Mouse (Mus musculus): ENCODE data around the gene Fpr1. TPM values are rescaled to one million over a fixed set of nuclear protein-coding genes. Genes with fewer than 3 reads are reported as not detected.

Fpr1 gene
- not detected for total RNA-seq (2023)

DNA sequence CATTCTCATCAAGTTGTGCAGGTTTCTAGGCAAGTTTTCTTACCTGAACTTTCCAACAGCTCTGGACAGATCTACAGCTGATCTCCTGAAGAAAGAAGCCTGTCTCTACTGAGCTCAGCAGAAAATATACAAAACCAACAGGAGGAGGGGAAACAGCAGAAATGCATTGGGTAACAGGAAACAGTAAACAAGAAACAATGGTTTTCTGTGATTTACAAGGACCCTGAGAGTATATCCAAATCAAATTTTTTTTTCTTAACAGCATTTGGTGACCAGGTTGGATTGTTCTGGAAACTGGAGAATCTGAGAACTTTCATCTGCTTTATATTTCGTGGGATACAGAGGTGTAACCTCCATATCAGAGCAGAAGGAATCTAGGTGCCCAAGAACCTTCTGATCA, at the start of gene Fpr1:
Gene Fpr1, minus strand, starts transcription at position 101 of the 400 bp plus-strand sequence.

DNA sequence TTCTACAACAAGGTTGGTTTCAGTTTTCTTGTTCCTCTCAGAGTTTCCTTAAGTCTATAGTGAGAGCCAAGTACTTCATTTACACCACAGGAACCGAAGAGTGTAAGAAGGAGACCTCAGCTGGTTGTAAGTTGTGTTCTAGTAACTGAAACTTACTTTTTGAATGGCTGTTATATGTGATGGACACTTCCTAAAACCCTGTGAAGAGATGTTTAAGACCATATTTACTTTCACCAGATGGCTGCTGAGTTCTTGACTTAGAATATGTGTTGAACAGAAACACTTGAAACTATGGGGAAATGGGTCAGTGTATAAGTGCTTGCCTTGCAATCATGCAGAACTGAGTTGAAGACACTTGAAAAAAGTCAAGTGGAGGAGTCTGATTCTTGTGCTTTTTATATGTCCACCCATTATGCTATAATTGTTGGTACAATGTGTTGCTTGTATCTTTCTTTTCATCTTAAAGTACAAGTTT, 4.1 kb upstream of the Fpr1 start, which contains the start of the genes Fpr2 and Fpr3:
Gene Fpr2, plus strand, starts transcription at position 51 of the 475 bp plus-strand sequence.
Gene Fpr3, plus strand, starts transcription at position 79 of the 475 bp plus-strand sequence.

DNA sequence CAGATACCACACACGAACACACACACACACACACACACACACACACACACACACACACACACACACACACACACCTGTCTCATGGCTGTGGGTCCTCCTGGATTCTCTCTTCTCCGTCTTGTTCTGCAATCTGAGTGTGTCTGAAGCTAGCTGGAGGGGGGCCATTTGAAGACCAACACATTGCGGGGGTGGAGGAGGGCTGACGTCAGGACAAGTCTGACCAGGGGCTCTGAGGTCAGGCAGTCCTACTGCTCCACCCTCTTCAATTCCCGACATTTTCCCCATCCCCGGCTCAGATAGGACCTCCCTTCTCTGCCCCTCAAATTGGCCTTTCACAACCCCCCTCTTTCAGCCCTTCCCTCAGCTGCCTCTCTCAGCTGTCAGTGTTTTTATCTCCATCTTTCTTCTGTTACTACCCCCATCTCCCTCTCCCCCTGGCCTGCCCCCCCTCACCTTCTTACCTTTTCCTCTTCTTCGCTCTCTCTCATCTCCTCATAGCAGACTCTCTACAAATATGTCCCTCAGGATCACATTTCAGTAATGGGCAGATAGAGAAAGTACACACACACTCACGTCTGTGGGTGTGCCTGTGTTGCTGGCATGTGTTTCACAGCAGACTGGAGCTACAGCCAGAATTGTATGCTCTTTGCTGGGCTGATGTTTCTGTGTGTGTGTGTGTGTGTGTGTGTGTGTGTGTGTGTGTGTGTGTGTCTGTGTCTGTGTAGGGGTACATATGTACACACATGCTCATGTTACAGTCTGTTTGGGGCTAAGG, 28.5 kb downstream of the Fpr1 start, which contains the start of gene Has1:
Gene Has1, minus strand, starts transcription at position 142 of the 775 bp plus-strand sequence.

GRCm38 (mm10) chr17:17826751-17827657, 56.7 kb downstream of the Fpr1 start, which contains the start of gene Spaca6:
Spaca6 (plus strand) TSS chr17:17827158.

Other genes with a start within 250 kb of the Fpr1 start
- gene Vmn2r90, start 180.2 kb downstream of the Fpr1 start, total RNA-seq (2023) = not detected
- 1 to 10 TPM; 1.9 to 2.4 TPM for gene Spaca6, start 56.8 kb downstream of the Fpr1 start, total RNA-seq (2023)
- gene Has1, start 28.7 kb downstream of the Fpr1 start, total RNA-seq (2023) = not detected
- gene Fpr2, start 3.9 kb upstream of the Fpr1 start, total RNA-seq (2023) = under 1 TPM; 0.76 to 0.86 TPM
- not detected for gene Fpr3, start 3.9 kb upstream of the Fpr1 start, total RNA-seq (2023)
- gene Fpr-rs4, start 137.8 kb upstream of the Fpr1 start, total RNA-seq (2023) = not detected
- not detected for gene Vmn2r124, start 165.5 kb upstream of the Fpr1 start, total RNA-seq (2023)
- gene Vmn2r91, start 201.1 kb upstream of the Fpr1 start, total RNA-seq (2023) = not detected

All from T-cell, adult 66 days (primary cell).